Mouse (Mus musculus) heart, embryonic 16.5 days (tissue): ENCODE measurements at regions not wholly inside any gene's neighbourhood (a gene's known extent, or its start where the extent isn't known, plus 50 kb on each side); places are given as distances from the start of the nearest gene placed in this dataset.

ENCODE experiments used
- ATAC-seq: fragments of 200-750 bp; cut with Nextera tagmentation; replicated peaks from 2 replicates; pipeline ENCODE4 v1.8.0; 2017; ENCODE audit warnings: moderate number of reproducible peaks; ENCODE audit not compliant: insufficient read depth, low FRiP score; ENCODE audit errors: extremely low read depth
- H3K27ac ChIP-seq: fragments of 300-500 bp; sonication (generic); 2 replicates; pipeline ENCODE4 v1.5.1; 2014; ENCODE audit warnings: mild to moderate bottlenecking, low read length, control low read depth, moderate library complexity
- H3K27me3 ChIP-seq: fragments of 300-500 bp; sonication (generic); 2 replicates; pipeline ENCODE4 v1.6.1; 2014; ENCODE audit warnings: low read length, mixed read lengths; ENCODE audit not compliant: control insufficient read depth, insufficient read depth
- H3K36me3 ChIP-seq: fragments of 300-500 bp; sonication (generic); 2 replicates; pipeline ENCODE4 v1.6.1; 2014; ENCODE audit not compliant: control insufficient read depth, insufficient read depth
- H3K4me1 ChIP-seq: fragments of 300-500 bp; sonication (generic); 2 replicates; pipeline ENCODE4 v1.6.1; 2014; ENCODE audit warnings: low read length, mixed read lengths; ENCODE audit not compliant: control insufficient read depth, insufficient read depth
- H3K4me2 ChIP-seq: fragments of 300-500 bp; sonication (generic); 2 replicates; pipeline ENCODE4 v1.6.1; 2014; ENCODE audit warnings: low read depth, mild to moderate bottlenecking, control low read depth, low read length
- H3K4me3 ChIP-seq: fragments of 300-500 bp; sonication (generic); 2 replicates; pipeline ENCODE4 v1.5.1; 2014; ENCODE audit warnings: mild to moderate bottlenecking, control low read depth, low read length
- H3K9ac ChIP-seq: fragments of 300-500 bp; sonication (generic); 2 replicates; pipeline ENCODE4 v1.6.1; 2014; ENCODE audit warnings: low read length, control low read depth
- H3K9me3 ChIP-seq: fragments of 300-500 bp; sonication (generic); replicated peaks from 2 replicates; pipeline ENCODE4 v1.6.1; 2016; ENCODE audit warnings: low read length; ENCODE audit not compliant: control insufficient read depth
- WGBS: fragments of 180-500 bp; shearing (Covaris S2); extraction: QIAGEN DNeasy Blood & Tissue Kit; methylation state at CpG from one replicate; pipeline ENCODE4 v1.1.7; 2014; 5-methylcytosine and 5-hydroxymethylcytosine counted together

- H3K4me1 ChIP-seq, result peaks cover 14% of the 10 kb centered on the region
- WGBS, result 90% methylated on average over 10 of the region's 10 CpGs
- H3K9ac ChIP-seq, result no peak overlapping the region
- no peaks in the 10 kb centered on the region for H3K36me3 ChIP-seq
- no peak overlapping the region for H3K4me3 ChIP-seq
- no peak overlapping the region for H3K27ac ChIP-seq
- no peaks in the 10 kb centered on the region for H3K27me3 ChIP-seq
- no peak overlapping the region for H3K4me2 ChIP-seq
- ATAC-seq, result no peak
- H3K9me3 ChIP-seq, result no peaks in the 10 kb centered on the region
Observed at GRCm38 (mm10) chr10:95731001-95731400, 57.8 kb upstream of the Anapc15-ps start.

DNA sequence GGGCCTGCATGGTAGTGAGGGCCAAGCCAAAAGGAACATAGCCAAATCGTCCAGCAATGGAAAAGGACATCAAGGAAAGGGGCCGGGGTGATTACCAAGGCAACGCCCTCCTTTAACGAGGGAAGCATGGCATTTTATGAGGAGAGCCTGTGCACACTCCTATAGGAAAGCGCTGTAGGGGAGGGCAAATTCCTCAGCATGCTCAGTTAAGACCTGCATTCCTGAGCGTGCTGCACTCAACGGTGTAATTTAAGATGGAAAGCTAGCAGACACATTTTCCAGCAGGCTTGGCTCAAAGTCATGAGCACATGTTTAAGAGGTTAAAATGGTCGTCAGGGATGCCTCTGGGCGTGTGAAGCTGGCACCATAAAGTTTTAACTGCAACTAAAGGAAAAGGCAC is 56.6 kb upstream of the Anapc15-ps start:
- Histone ChIP-seq H3K4me1 (peaks cover 24% of the 10 kb centered on the region), H3K4me3 (no peak overlapping the region), H3K9ac (no peak overlapping the region), H3K4me2 (peak overlapping the region; percentile 8; the same call in 1 of the 2 replicates), H3K27ac (peak overlapping the region; percentile 76), H3K27me3 (no peaks in the 10 kb centered on the region), H3K9me3 (no peaks in the 10 kb centered on the region), H3K36me3 (no peaks in the 10 kb centered on the region)
- peak; percentile 83 for ATAC-seq
- 27% methylated on average over 9 of the region's 9 CpGs for WGBS

- whole genome bisulfite sequencing, result 22% methylated on average over 5 of the region's 5 CpGs
- ATAC-seq, result no peak; the same call in 1 of the 2 replicates
- Histone ChIP-seq H3K27me3 (no peaks in the 10 kb centered on the region), H3K36me3 (no peaks in the 10 kb centered on the region), H3K4me1 (peaks cover 24% of the 10 kb centered on the region), H3K4me2 (peak overlapping the region; percentile 17; the same call in 1 of the 2 replicates), H3K9me3 (no peaks in the 10 kb centered on the region; the same call in 1 of the 2 replicates), H3K4me3 (no peak overlapping the region), H3K27ac (peak overlapping the region; percentile 70), H3K9ac (no peak overlapping the region)
Observed at GRCm38 (mm10) chr10:95725910-95726309, 52.7 kb upstream of the Anapc15-ps start.

DNA sequence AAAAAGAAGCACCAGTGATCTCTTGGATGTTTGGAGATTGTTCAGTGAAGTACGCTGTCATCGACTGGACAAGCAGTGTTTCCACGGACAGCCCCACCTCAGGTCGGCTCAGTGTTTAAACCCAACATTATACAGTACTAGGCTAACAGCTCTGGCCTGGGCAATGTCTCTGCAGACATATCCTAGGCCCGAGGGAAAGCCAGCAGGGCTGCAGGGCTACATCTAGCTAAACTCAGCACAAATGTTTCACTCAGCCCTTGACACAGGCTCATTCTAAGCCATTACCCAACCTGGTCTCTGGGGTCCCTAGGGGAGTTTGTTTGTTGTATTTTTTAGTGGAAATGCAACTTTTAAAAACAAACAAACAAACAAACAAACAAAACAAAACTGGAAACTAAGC is 52.1 kb upstream of the Anapc15-ps start:
- Histone ChIP-seq H3K9me3 (no peaks in the 10 kb centered on the region; the same call in 1 of the 2 replicates), H3K4me3 (no peak overlapping the region), H3K27ac (peak overlapping the region; percentile 70), H3K36me3 (no peaks in the 10 kb centered on the region), H3K27me3 (no peaks in the 10 kb centered on the region), H3K9ac (no peak overlapping the region), H3K4me2 (no peak overlapping the region), H3K4me1 (peaks cover 24% of the 10 kb centered on the region)
- WGBS, result 50% methylated on average over 5 of the region's 5 CpGs
- no peak; the same call in 1 of the 2 replicates for ATAC-seq
